Mouse (Mus musculus) midbrain, postnatal 0 days (tissue): ENCODE data around the gene Olfr111. TPM values are rescaled to one million over a fixed set of nuclear protein-coding genes. Genes with fewer than 3 reads are reported as not detected.
"Not testable (repeated sequence)": the region's sequence is repeated elsewhere in the genome, so short reads cannot be mapped to it uniquely, and the experiment has no call there.

Experiments
- ATAC-seq: fragments of 200-750 bp; cut with Nextera tagmentation; 2 replicates; pipeline ENCODE4 v1.8.0; 2017; ENCODE audit warnings: moderate number of reproducible peaks, mild to moderate bottlenecking, moderate TSS enrichment, moderate library complexity; ENCODE audit not compliant: low FRiP score
- DNase-seq: peaks from one replicate; pipeline ENCODE4 v3.0.0-alpha.2; 2015; ENCODE audit warnings: low spot score
- H3K27ac ChIP-seq: fragments of 300-500 bp; sonication (generic); 2 replicates; pipeline ENCODE4 v1.5.1; 2014; ENCODE audit warnings: low read depth, mild to moderate bottlenecking, low read length, mixed read lengths
- H3K27me3 ChIP-seq: fragments of 300-500 bp; sonication (generic); 2 replicates; pipeline ENCODE4 v1.6.1; 2014; ENCODE audit warnings: low read length, control low read depth, mixed read lengths; ENCODE audit not compliant: insufficient read depth
- H3K36me3 ChIP-seq: fragments of 300-500 bp; sonication (generic); 2 replicates; pipeline ENCODE4 v1.6.1; 2014; ENCODE audit warnings: low read length, control low read depth, mixed read lengths; ENCODE audit not compliant: insufficient read depth
- H3K4me1 ChIP-seq: fragments of 300-500 bp; sonication (generic); 2 replicates; pipeline ENCODE4 v1.6.1; 2014; ENCODE audit warnings: mild to moderate bottlenecking, control low read depth, antibody characterized with exemption, low read length, mixed read lengths; ENCODE audit not compliant: insufficient read depth
- H3K4me2 ChIP-seq: fragments of 300-500 bp; sonication (generic); 2 replicates; pipeline ENCODE4 v1.6.1; 2014; ENCODE audit warnings: low read depth, mild to moderate bottlenecking, low read length, mixed read lengths; ENCODE audit not compliant: poor library complexity, severe bottlenecking
- H3K4me3 ChIP-seq: fragments of 300-500 bp; sonication (generic); 2 replicates; pipeline ENCODE4 v1.5.1; 2014; ENCODE audit warnings: low read depth, mild to moderate bottlenecking, low read length, moderate library complexity
- H3K9ac ChIP-seq: fragments of 300-500 bp; sonication (generic); replicated peaks from 2 replicates; pipeline ENCODE4 v1.6.1; 2014; ENCODE audit warnings: mild to moderate bottlenecking, low read length, moderate library complexity, mixed read lengths; ENCODE audit not compliant: poor library complexity, severe bottlenecking
- H3K9me3 ChIP-seq: fragments of 300-500 bp; sonication (generic); 2 replicates; pipeline ENCODE4 v1.6.1; 2016; ENCODE audit warnings: low read length, control low read depth
- CTCF ChIP-seq: IDR thresholded peaks from 2 replicates; pipeline ENCODE4 v1.5.1; 2016; ENCODE audit warnings: antibody characterized with exemption, mild to moderate bottlenecking
- WGBS: fragments of 180-500 bp; shearing (Covaris S2); extraction: QIAGEN DNeasy Blood & Tissue Kit; methylation state at CpG from one replicate; pipeline ENCODE4 v1.1.7; 2014; 5-methylcytosine and 5-hydroxymethylcytosine counted together
- polyA plus RNA-seq: library from polyadenylated mRNA; unstranded; fragments of >200 nt; fragmentation: Nextera tagmentation; extraction: Ambion mirVana; gene quantifications from 2 replicates; pipeline ENCODE4 v1.2.1, GENCODE M21; 2015
- total RNA-seq: library from RNA; depleted of rRNA; stranded (reverse); fragments of >200 nt; gene quantifications from 2 replicates; pipeline ENCODE4 v1.2.3, GENCODE M21; 2014

The Olfr111 gene
- total and polyA plus RNA-seq, 2 experiments from 2014 or later = not detected

DNA sequence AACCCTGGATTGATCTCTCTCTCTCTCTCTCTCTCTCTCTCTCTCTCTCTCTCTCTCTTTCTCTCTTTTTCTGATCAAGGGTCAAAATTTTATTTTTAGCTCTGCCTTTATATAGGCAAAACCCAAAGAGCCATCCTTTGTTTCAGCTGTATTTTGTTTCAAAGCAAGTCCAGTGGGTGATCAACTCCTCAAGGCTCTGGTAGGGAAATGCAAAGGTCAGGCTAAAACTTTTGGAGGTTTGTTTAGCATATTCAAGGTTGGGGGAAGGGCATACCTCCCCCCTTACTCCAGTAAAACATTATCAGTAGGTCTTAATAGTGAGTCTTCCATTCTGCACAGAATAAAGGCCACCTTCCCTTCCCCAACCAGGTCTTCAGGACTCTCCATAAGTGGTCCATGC is 27.3 kb downstream of the Olfr111 start:
- Histone ChIP-seq H3K36me3 (no peaks in the 10 kb centered on the region), H3K9ac (no peak overlapping the region), H3K4me3 (no peak overlapping the region), H3K4me1 (no peaks in the 10 kb centered on the region), H3K4me2 (no peak overlapping the region), H3K27me3 (no peaks in the 10 kb centered on the region), H3K9me3 (no peaks in the 10 kb centered on the region), H3K27ac (no peak overlapping the region)
- no peak for ATAC-seq
- TF ChIP-seq CTCF = no peak
- no peak for DNase-seq

DNA sequence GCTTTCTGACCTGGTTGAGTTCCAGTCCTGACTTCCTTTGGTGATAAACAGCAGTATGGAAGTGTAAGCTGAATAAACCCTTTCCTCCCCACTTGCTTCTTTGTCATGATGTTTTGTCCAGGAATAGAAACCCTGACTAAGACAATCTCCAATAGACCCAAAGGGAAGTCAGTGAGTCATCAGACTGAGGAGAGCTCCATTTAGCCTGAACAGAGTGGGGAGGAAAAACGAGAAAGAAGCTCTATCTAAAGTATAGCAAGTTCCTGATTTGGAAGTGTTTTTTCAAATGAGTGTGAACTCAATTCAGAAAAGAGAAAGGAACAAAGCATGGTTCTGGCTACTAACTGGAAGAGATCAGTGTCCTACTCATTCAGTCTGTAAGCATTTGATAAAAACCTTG is 30.6 kb downstream of the Olfr111 start:
- not testable (repeated sequence) for ATAC-seq, H3K9me3 ChIP-seq, H3K27ac ChIP-seq, H3K9ac ChIP-seq, H3K27me3 ChIP-seq, H3K4me1 ChIP-seq, H3K4me2 ChIP-seq, H3K4me3 ChIP-seq, H3K36me3 ChIP-seq, DNase-seq
- 74% methylated on average over 1 of the region's 1 CpGs for WGBS

DNA sequence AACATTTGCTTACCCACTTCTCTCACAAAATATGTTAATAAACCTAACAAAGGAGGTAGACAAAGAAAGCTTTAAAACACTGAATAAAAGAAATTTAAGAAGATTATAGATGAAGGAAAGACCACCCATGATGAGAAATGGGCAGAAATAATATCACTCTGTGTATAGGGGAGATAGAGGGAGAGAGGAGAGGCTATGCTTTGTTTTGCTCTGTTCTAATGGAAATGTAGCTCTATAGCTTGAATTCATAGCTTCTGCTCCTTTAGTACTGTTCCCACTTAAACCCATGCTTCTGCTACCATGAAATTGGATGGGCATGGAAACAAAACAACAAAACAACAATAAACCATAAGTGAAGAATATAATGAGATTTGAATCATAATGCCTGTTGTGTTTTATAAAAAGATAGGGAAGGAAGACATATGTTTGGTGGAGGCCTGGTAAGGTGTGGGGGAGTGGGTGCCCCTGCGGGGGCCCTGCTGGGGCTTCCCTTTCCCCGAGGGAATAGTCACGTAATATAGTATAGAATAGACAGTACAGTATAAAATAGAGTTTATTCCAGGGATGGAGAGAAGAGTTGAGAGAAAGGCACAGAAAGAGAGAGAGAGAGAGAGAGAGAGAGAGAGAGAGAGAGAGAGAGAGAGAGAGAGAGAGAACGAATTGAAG is 33.8 kb downstream of the Olfr111 start:
- H3K36me3 ChIP-seq = no peaks in the 10 kb centered on the region
- H3K4me3 ChIP-seq = no peak overlapping the region
- WGBS = 35% methylated on average over 4 of the region's 4 CpGs
- no peak overlapping the region for H3K27ac ChIP-seq
- no peak for DNase-seq
- H3K27me3 ChIP-seq = no peaks in the 10 kb centered on the region
- H3K4me1 ChIP-seq = no peaks in the 10 kb centered on the region
- no peaks in the 10 kb centered on the region for H3K9me3 ChIP-seq
- ATAC-seq = no peak
- H3K9ac ChIP-seq = no peak overlapping the region
- H3K4me2 ChIP-seq = no peak overlapping the region
- TF ChIP-seq CTCF = no peak

DNA sequence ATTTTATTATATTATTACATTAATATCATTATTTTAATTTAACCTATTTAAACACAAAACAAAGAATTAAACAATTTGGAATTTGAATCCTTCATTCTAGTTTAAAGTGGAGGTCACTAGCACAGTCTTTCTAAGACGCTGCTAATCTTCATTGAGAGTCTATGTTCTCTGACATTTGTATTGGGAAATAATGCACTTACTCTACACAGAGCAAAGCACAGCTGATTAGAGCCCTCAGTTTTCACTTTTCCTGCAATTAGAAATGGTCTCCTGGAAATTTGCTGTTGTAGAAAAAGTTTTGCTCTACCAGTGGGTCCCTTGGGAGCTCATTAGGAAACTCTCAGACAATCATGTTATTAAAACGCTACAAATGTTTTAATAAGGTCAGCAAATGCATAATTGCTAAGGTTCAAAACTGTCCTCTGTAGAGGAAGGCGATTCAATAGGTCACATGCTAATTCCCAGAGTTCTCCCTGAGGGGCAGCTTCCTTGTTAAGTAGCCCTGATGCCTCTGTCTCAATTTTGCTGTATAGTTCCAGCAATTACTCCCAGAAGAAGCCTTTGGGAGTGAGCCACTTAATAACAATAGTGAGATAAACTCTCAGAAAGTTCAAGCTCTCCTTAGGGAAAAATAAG is 36.1 kb downstream of the Olfr111 start:
- Histone ChIP-seq H3K4me1 (no peaks in the 10 kb centered on the region), H3K9ac (no peak overlapping the region), H3K4me3 (no peak overlapping the region), H3K4me2 (no peak overlapping the region), H3K9me3 (no peaks in the 10 kb centered on the region), H3K27ac (no peak overlapping the region), H3K27me3 (no peaks in the 10 kb centered on the region), H3K36me3 (no peaks in the 10 kb centered on the region)
- ATAC-seq = no peak
- peak; percentile 47 for DNase-seq
- WGBS = 48% methylated on average over 3 of the region's 3 CpGs
- no peak for TF ChIP-seq CTCF

DNA sequence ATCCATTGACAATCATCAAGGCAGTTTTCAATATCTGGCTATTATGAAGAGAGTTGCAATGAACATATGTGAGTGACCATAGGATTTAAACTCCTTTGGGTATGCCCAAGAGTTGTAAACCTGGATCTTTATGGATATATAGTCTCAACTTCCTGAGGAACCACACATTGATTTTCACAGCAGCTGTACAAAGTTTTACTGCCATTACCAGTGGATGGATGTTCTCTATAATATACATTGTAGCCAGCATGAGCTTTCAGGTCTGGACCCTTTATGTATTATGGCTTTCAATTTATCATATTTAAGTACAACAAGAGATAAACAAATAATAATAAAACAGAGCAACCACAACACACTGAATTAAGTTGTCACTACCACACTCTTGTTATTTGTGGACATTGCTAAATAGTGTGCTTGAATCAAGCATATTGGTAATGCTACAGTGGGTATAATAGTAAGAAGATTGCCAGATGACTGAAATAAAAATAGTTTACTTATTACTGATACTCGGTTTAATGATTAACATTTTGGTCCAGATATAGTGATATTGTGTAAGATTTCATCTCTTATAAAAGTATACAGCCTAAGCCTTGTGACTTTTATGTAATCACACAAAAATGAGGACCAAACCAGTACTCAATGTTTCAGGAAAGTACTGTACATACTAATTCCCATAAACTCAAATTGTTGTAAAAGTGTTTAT is 51.2 kb downstream of the Olfr111 start:
- no peak for TF ChIP-seq CTCF
- Histone ChIP-seq H3K27me3 (no peaks in the 10 kb centered on the region), H3K9ac (no peak overlapping the region), H3K36me3 (no peaks in the 10 kb centered on the region), H3K4me3 (no peak overlapping the region), H3K4me2 (no peak overlapping the region), H3K9me3 (no peaks in the 10 kb centered on the region), H3K4me1 (no peaks in the 10 kb centered on the region), H3K27ac (no peak overlapping the region)
- WGBS = 64% methylated on average over 1 of the region's 1 CpGs
- DNase-seq = no peak
- ATAC-seq = no peak

DNA sequence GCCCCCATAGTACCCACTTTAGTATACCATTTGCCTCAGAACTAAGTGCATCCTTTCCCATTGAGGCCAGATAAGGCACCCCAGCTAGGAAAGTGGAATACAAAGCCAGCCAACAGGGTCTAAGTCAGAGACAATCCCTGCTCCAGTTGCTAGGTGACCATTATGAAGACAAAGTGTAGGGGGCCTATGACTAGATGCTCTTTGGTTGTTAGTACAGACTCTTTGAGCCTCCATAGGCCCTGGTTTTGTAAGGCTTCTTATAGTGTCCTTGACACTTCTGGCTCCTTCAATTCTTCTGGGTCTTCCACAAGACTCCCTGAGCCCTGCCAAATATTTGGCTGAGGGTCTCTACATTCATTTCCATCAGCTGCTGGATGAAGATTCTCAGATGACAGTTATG is 61.5 kb downstream of the Olfr111 start, which contains the start of gene Olfr112:
Gene Olfr112 (minus strand): TSS at position 101 of the 400 bp plus-strand sequence.
- H3K9me3 ChIP-seq = no peaks in the 10 kb centered on the region
- no peak for DNase-seq
- no peaks in the 10 kb centered on the region for H3K4me1 ChIP-seq
- H3K4me3 ChIP-seq = no peak within 1 kb of the TSS
- H3K27ac ChIP-seq = no peak within 1 kb of the TSS
- no peaks in the 10 kb centered on the region for H3K27me3 ChIP-seq
- no peak for TF ChIP-seq CTCF
- no peak within 1 kb of the TSS for H3K9ac ChIP-seq
- ATAC-seq = no peak
- H3K36me3 ChIP-seq = no peaks in the 10 kb centered on the region
- H3K4me2 ChIP-seq = no peak within 1 kb of the TSS
